Mouse (Mus musculus) hindbrain, embryonic 12.5 days (tissue): ENCODE measurements around the gene Tesmin. TPM values are rescaled to one million over a fixed set of nuclear protein-coding genes. Genes with fewer than 3 reads are reported as not detected.

Experiments
- ATAC-seq: fragments of 200-750 bp; cut with Nextera tagmentation; 2 replicates; pipeline ENCODE4 v1.8.0; 2017; ENCODE audit warnings: moderate TSS enrichment; ENCODE audit not compliant: low FRiP score
- H3K27ac ChIP-seq: fragments of 300-500 bp; sonication (generic); 2 replicates; pipeline ENCODE4 v1.5.1; 2016; ENCODE audit warnings: mild to moderate bottlenecking
- H3K27me3 ChIP-seq: fragments of 300-500 bp; sonication (generic); 2 replicates; pipeline ENCODE4 v1.6.1; 2016; ENCODE audit warnings: mild to moderate bottlenecking
- H3K36me3 ChIP-seq: fragments of 300-500 bp; sonication (generic); 2 replicates; pipeline ENCODE4 v1.6.1; 2016; ENCODE audit warnings: mild to moderate bottlenecking
- H3K4me1 ChIP-seq: fragments of 300-500 bp; sonication (generic); 2 replicates; pipeline ENCODE4 v1.6.1; 2016
- H3K4me2 ChIP-seq: fragments of 300-500 bp; sonication (generic); replicated peaks from 2 replicates; pipeline ENCODE4 v1.6.1; 2016; ENCODE audit warnings: mild to moderate bottlenecking
- H3K4me3 ChIP-seq: fragments of 300-500 bp; sonication (generic); 2 replicates; pipeline ENCODE4 v1.5.1; 2016; ENCODE audit warnings: mild to moderate bottlenecking
- H3K9ac ChIP-seq: fragments of 300-500 bp; sonication (generic); 2 replicates; pipeline ENCODE4 v1.6.1; 2016; ENCODE audit warnings: mild to moderate bottlenecking, moderate library complexity
- H3K9me3 ChIP-seq: fragments of 300-500 bp; sonication (generic); replicated peaks from 2 replicates; pipeline ENCODE4 v1.6.1; 2016; ENCODE audit warnings: mild to moderate bottlenecking
- WGBS: fragments of 180-500 bp; shearing (Covaris S2); methylation state at CpG from one replicate; pipeline ENCODE4 v1.1.7; 2016; 5-methylcytosine and 5-hydroxymethylcytosine counted together
- polyA plus RNA-seq: library from polyadenylated mRNA; unstranded; fragments of >200 nt; fragmentation: Nextera tagmentation; extraction: Ambion mirVana; gene quantifications from 2 replicates; pipeline ENCODE4 v1.2.1, GENCODE M21; 2016

Gene Tesmin
- polyA plus RNA-seq, 1 experiment from 2014 or later, result 0.71 TPM

GRCm38 (mm10) chr19:3451649-3452048, 63.0 kb downstream of the Tesmin start:
- H3K27me3 ChIP-seq, result no peaks in the 10 kb centered on the region
- peaks cover 38% of the 10 kb centered on the region for H3K36me3 ChIP-seq
- 55% methylated on average over 6 of the region's 6 CpGs for WGBS
- no peaks in the 10 kb centered on the region; the same call in 1 of the 2 replicates for H3K9me3 ChIP-seq
- no peak overlapping the region for H3K4me2 ChIP-seq
- peaks cover 3% of the 10 kb centered on the region; the same call in 1 of the 2 replicates for H3K4me1 ChIP-seq
- H3K9ac ChIP-seq, result no peak overlapping the region
- H3K4me3 ChIP-seq, result no peak overlapping the region
- peak; percentile 38 for ATAC-seq
- no peak overlapping the region for H3K27ac ChIP-seq

Other genes with a start within 250 kb of the Tesmin start
- gene Mrpl21, start 106.0 kb upstream of the Tesmin start, polyA plus RNA-seq, result 110 and 114 TPM in 2 replicates
- gene Ighmbp2, start 105.8 kb upstream of the Tesmin start, polyA plus RNA-seq, result 11.8 and 12.7 TPM in 2 replicates
- gene Cpt1a, start 66.5 kb upstream of the Tesmin start, polyA plus RNA-seq, result 13.2 and 14.0 TPM in 2 replicates
- 6.2 and 8.7 TPM in 2 replicates for gene Gal, start 25.7 kb downstream of the Tesmin start, polyA plus RNA-seq
- 79.9 and 83.9 TPM in 2 replicates for gene Ppp6r3, start 186.9 kb downstream of the Tesmin start, polyA plus RNA-seq